Mouse (Mus musculus) MEL (cell line): ENCODE data around the gene Ada. TPM values are rescaled to one million over a fixed set of nuclear protein-coding genes. Genes with fewer than 3 reads are reported as not detected.

ENCODE experiments used
- CTCF ChIP-seq, 3 experiments: IDR thresholded peaks in 2 of 3; conservative IDR thresholded peaks in 1 of 3; 2 replicates each; pipeline ENCODE4 v1.5.1; 2011 to 2012; ENCODE audit warnings: low read length in 3 of 3, low read depth in 2 of 3, mild to moderate bottlenecking in 2 of 3, improper control_type of control experiment in 1 of 3, inconsistent platforms in 1 of 3, mixed read lengths in 1 of 3, moderate library complexity in 1 of 3; ENCODE audit not compliant: control insufficient read depth in 1 of 3, insufficient read depth in 1 of 3, poor library complexity in 1 of 3, severe bottlenecking in 1 of 3
- EP300 ChIP-seq, 2 experiments: IDR thresholded peaks; 2 replicates each; pipeline ENCODE4 v1.6.1; 2011; ENCODE audit warnings: improper control_type of control experiment in 2 of 2, low read length in 2 of 2, low read depth in 1 of 2, mild to moderate bottlenecking in 1 of 2
- KAT2A ChIP-seq: conservative IDR thresholded peaks from 2 replicates; pipeline ENCODE4 v1.6.1; 2012; ENCODE audit warnings: low read depth, low read length, improper control_type of control experiment, inconsistent platforms
- MXI1 ChIP-seq: IDR thresholded peaks from 2 replicates; pipeline ENCODE4 v1.6.1; 2011; ENCODE audit warnings: mild to moderate bottlenecking, low read depth, low read length, improper control_type of control experiment
- MYB ChIP-seq: IDR thresholded peaks from 2 replicates; pipeline ENCODE4 v1.6.1; 2011; ENCODE audit warnings: mild to moderate bottlenecking, low read depth, low read length, improper control_type of control experiment
- MYC ChIP-seq: IDR thresholded peaks from 2 replicates; pipeline ENCODE4 v1.6.1; 2011; ENCODE audit warnings: low read depth, mild to moderate bottlenecking, low read length, improper control_type of control experiment, moderate library complexity
- RAD21 ChIP-seq: IDR thresholded peaks from 2 replicates; pipeline ENCODE4 v1.6.1; 2011; ENCODE audit warnings: mild to moderate bottlenecking, low read depth, low read length, improper control_type of control experiment
- TAL1 ChIP-seq: IDR thresholded peaks from 2 replicates; pipeline ENCODE4 v1.6.1; 2012; ENCODE audit warnings: mild to moderate bottlenecking, inconsistent platforms, low read length, moderate library complexity, mixed read lengths
- TCF12 ChIP-seq: IDR thresholded peaks from 2 replicates; pipeline ENCODE4 v1.6.1; 2014; ENCODE audit warnings: low read depth, mild to moderate bottlenecking, inconsistent platforms, low read length, improper control_type of control experiment, moderate library complexity
- UBTF ChIP-seq: IDR thresholded peaks from 2 replicates; pipeline ENCODE4 v1.6.1; 2012; ENCODE audit warnings: low read depth, mild to moderate bottlenecking, inconsistent platforms, low read length, improper control_type of control experiment, moderate library complexity, borderline replicate concordance; ENCODE audit not compliant: insufficient read depth
- ZNF384 ChIP-seq: IDR thresholded peaks from 2 replicates; pipeline ENCODE4 v1.6.1; 2012; ENCODE audit warnings: low read depth, mild to moderate bottlenecking, inconsistent platforms, low read length, improper control_type of control experiment
- polyA plus RNA-seq, 2 experiments: library from polyadenylated mRNA; stranded (reverse) in 1 of 2; unstranded in 1 of 2; fragments of >175 nt in 1 of 2; fragments of >200 nt in 1 of 2; gene quantifications; 2 replicates each; pipeline versions ENCODE4 v1.2.1 to v1.2.4; 2012; ENCODE audit warnings: low replicate concordance in 2 of 2, low read depth in 1 of 2; ENCODE audit not compliant: insufficient read length in 2 of 2, insufficient read depth in 1 of 2, missing spikeins in 1 of 2
- total RNA-seq: library from RNA; depleted of rRNA; stranded (reverse); fragments of 300-350 nt; gene quantifications from 2 replicates; pipeline ENCODE4 v1.2.3, GENCODE M21; 2012; rRNA removed

Ada gene
- total and polyA plus RNA-seq, 3 experiments = 35.1 to 36.5 TPM; not detected in 1

GRCm38 (mm10) chr2:163676745-163677144 lies 73.3 kb downstream of the Ada start (continued):
- TF ChIP-seq CTCF (IDR thresholded peaks at IDR 0.05 in 2 of 3, conservative IDR thresholded peaks at IDR 0.05 in 1 of 3; ENCODE audit: control insufficient read depth in 1 of 3, insufficient read depth in 1 of 3, low read depth in 2 of 3, low read length in 3 of 3, poor library complexity in 1 of 3, severe bottlenecking in 1 of 3) = peak in 1 of 3 experiments; percentile 3; a peak in 1 of 6 replicates
- TF ChIP-seq ZNF384 = no peak
- TF ChIP-seq KAT2A = no peak
- no peak for TF ChIP-seq MYC
- no peak for TF ChIP-seq MXI1
- no peak for TF ChIP-seq RAD21
- no peak for TF ChIP-seq TCF12
- TF ChIP-seq TAL1 = no peak
- TF ChIP-seq EP300 (IDR thresholded peaks at IDR 0.05; ENCODE audit: low read depth in 1 of 2, low read length in 2 of 2) = no peak; a peak in 1 of 4 replicates
- TF ChIP-seq UBTF = no peak
- no peak for TF ChIP-seq MYB

Other genes starting within 250 kb of the Ada start
- gene Hnf4a, start 243.4 kb downstream of the Ada start, total RNA-seq = 0.29 and 0.39 TPM in 2 replicates
- 1 to 10 TPM in 1 of 2 experiments, not detected in 1; 1.1 TPM for gene Hnf4a, start 243.4 kb downstream of the Ada start, polyA plus RNA-seq
- 17.1 and 20.4 TPM in 2 replicates for gene Ttpal, start 147.9 kb downstream of the Ada start, total RNA-seq
- gene Ttpal, start 147.9 kb downstream of the Ada start, polyA plus RNA-seq = 10 to 100 TPM in 1 of 2 experiments, not detected in 1; 18.9 TPM
- 326 and 348 TPM in 2 replicates for gene Serinc3, start 105.1 kb downstream of the Ada start, total RNA-seq
- gene Serinc3, start 105.1 kb downstream of the Ada start, polyA plus RNA-seq = 100 to 1,000 TPM; 637 to 650 TPM
- 74.6 and 79.5 TPM in 2 replicates for gene Pkig, start 91.9 kb downstream of the Ada start, total RNA-seq
- gene Pkig, start 91.9 kb downstream of the Ada start, polyA plus RNA-seq = 100 to 1,000 TPM in 1 of 2 experiments, not detected in 1; 160 TPM
- not detected in 2 replicates for gene Ccn5, start 70.6 kb upstream of the Ada start, total RNA-seq
- not detected for gene Ccn5, start 70.6 kb upstream of the Ada start, polyA plus RNA-seq
- not detected in 2 replicates for gene Kcnk15, start 103.4 kb upstream of the Ada start, total RNA-seq
- not detected for gene Kcnk15, start 103.4 kb upstream of the Ada start, polyA plus RNA-seq
- gene Rims4, start 168.4 kb upstream of the Ada start, total RNA-seq = not detected in 2 replicates
- gene Rims4, start 168.4 kb upstream of the Ada start, polyA plus RNA-seq = not detected
- gene Ywhab, start 244.7 kb upstream of the Ada start, total RNA-seq = 71.4 and 76.3 TPM in 2 replicates
- gene Ywhab, start 244.7 kb upstream of the Ada start, polyA plus RNA-seq = 100 to 1,000 TPM; 179 to 717 TPM